Mouse (Mus musculus) Patski (cell line): Measurements from ENCODE around the gene Sufu. TPM values are rescaled to one million over a fixed set of nuclear protein-coding genes. Genes with fewer than 3 reads are reported as not detected.

Source experiments
- ATAC-seq: fragments of 100-300 bp; one replicate; pipeline ENCODE4 v1.8.0; 2021
- CTCF ChIA-PET: fragments of 350-600 bp; sonication (Branson Sonifier 250); formaldehyde crosslinking; loops from one replicate; lab custom pipeline; 2022; ENCODE audit warnings: inconsistent platforms; lab: Charles Lee
- POLR2A ChIA-PET: fragments of 350-600 bp; sonication (Branson Sonifier 250); formaldehyde crosslinking; loops from one replicate; lab custom pipeline; 2022; ENCODE audit warnings: antibody characterized with exemption, inconsistent platforms; lab: Charles Lee
- DNase-seq: peaks from one replicate; pipeline ENCODE4 v3.0.0-alpha.2; 2011; ENCODE audit warnings: low read depth, low spot score
- H3K27me3 ChIP-seq: fragments of 371-371 bp; one replicate; pipeline ENCODE4 v1.5.1; 2021
- CTCF ChIP-seq: fragments of 100-300 bp; IDR thresholded peaks from one replicate; pipeline ENCODE4 v1.5.1; 2021
- in situ Hi-C: fragments of 300-500 bp; cut with MboI; formaldehyde crosslinking; loops from 3 replicates; pipeline ENCODE4 v1.11.1; 2018; ENCODE audit warnings: low pct_unique_long_range_greater_than_20kb, mixed read lengths
- polyA plus RNA-seq: library from polyadenylated mRNA; unstranded; gene quantifications from one replicate; pipeline ENCODE4 v1.2.3, GENCODE M21; 2021

Sufu gene
- polyA plus RNA-seq, 1 experiment from 2014 or later: 35.2 TPM

- in situ Hi-C loops: no loop called here
- ChIA-PET POLR2A (interaction anchor here (0.6 to 0.7 kb wide), 2 partner anchors 20 to 76 kb away, joined by 3 to 4 read pairs; no protein-coding TSS in a partner anchor), CTCF (interaction anchor here (1.3 to 1.6 kb wide), 2 partner anchors 11 to 27 kb away, joined by 3 to 5 read pairs; no protein-coding TSS in a partner anchor)
- ATAC-seq (no peak), DNase-seq (no peak)
- no peaks in the 10 kb centered on the region for H3K27me3 ChIP-seq
- TF ChIP-seq CTCF: no peak
Measured at GRCm38 (mm10) chr19:46470364-46471240, 73.9 kb downstream of the Sufu start.

- H3K27me3 ChIP-seq: no peaks in the 10 kb centered on the region
- in situ Hi-C loops: no loop called here
- ChIA-PET POLR2A (interaction anchor here (1.2 kb wide), 1 partner anchor 15 kb away, joined by 3 read pairs; no protein-coding TSS in a partner anchor), CTCF (interaction anchor here (1.6 kb wide), 1 partner anchor 26 kb away, joined by 3 read pairs; no protein-coding TSS in a partner anchor)
- TF ChIP-seq CTCF: no peak
- DNase-seq (no peak), ATAC-seq (no peak)
Measured at GRCm38 (mm10) chr19:46471324-46472093, 74.8 kb downstream of the Sufu start.

- no peaks in the 10 kb centered on the region for H3K27me3 ChIP-seq
- POLR2A ChIA-PET: interaction anchor here (0.6 to 1.3 kb wide), 2 partner anchors 10 to 144 kb away, joined by 3 read pairs; no protein-coding TSS in a partner anchor
- ATAC-seq: no peak
- in situ Hi-C loops: no loop called here
- CTCF ChIA-PET: no interaction called here
- TF ChIP-seq CTCF: no peak
- no peak for DNase-seq
Measured at GRCm38 (mm10) chr19:46477432-46477845, 80.7 kb downstream of the Sufu start.

- H3K27me3 ChIP-seq: no peaks in the 10 kb centered on the region
- ChIA-PET POLR2A (interaction anchor here (0.6 kb wide), 2 partner anchors 11 to 26 kb away, joined by 3 read pairs; no protein-coding TSS in a partner anchor), CTCF (interaction anchor here (1.1 to 1.6 kb wide), 3 partner anchors 8 to 18 kb away, joined by 3 to 6 read pairs (median 3); no protein-coding TSS in a partner anchor)
- in situ Hi-C loops: no loop called here
- DNase-seq: no peak
- TF ChIP-seq CTCF: no peak
- peak; percentile 4 for ATAC-seq
Measured at GRCm38 (mm10) chr19:46478242-46478641, 81.5 kb downstream of the Sufu start.

- H3K27me3 ChIP-seq: no peaks in the 10 kb centered on the region
- CTCF ChIA-PET: interaction anchor here (1.1 to 1.6 kb wide), 3 partner anchors 8 to 17 kb away, joined by 3 to 6 read pairs (median 3); no protein-coding TSS in a partner anchor
- ATAC-seq: peak; percentile 52
- no peak for DNase-seq
- in situ Hi-C loops: no loop called here
- TF ChIP-seq CTCF: no peak
- POLR2A ChIA-PET: interaction anchor here (0.6 kb wide), 2 partner anchors 11 to 26 kb away, joined by 3 read pairs; no protein-coding TSS in a partner anchor
Measured at GRCm38 (mm10) chr19:46478826-46479225, 82.1 kb downstream of the Sufu start.

- in situ Hi-C loops: no loop called here
- ATAC-seq: no peak
- no peak for TF ChIP-seq CTCF
- H3K27me3 ChIP-seq: no peaks in the 10 kb centered on the region
- ChIA-PET POLR2A (no interaction called here), CTCF (interaction anchor here (1.2 to 1.6 kb wide), 2 partner anchors 13 to 16 kb away, joined by 3 to 6 read pairs; no protein-coding TSS in a partner anchor)
- DNase-seq: no peak
Measured at GRCm38 (mm10) chr19:46479306-46480075, 82.8 kb downstream of the Sufu start.

GRCm38 (mm10) chr19:46480624-46481345 lies 84.1 kb downstream of the Sufu start:
- DNase-seq (no peak), ATAC-seq (no peak)
- TF ChIP-seq CTCF: no peak
- ChIA-PET CTCF (interaction anchor here (1.0 to 2.8 kb wide), 5 partner anchors 8 to 52 kb away, joined by 3 to 8 read pairs (median 5); no protein-coding TSS in a partner anchor), POLR2A (interaction anchor here (1.3 to 1.5 kb wide), 2 partner anchors 20 to 22 kb away, joined by 3 to 7 read pairs; no protein-coding TSS in a partner anchor)
- in situ Hi-C loops: no loop called here
- H3K27me3 ChIP-seq: no peaks in the 10 kb centered on the region

- DNase-seq: no peak
- ChIA-PET CTCF (interaction anchor here (0.7 to 2.8 kb wide), 6 partner anchors 8 to 51 kb away, joined by 3 to 8 read pairs (median 4); no protein-coding TSS in a partner anchor), POLR2A (interaction anchor here (1.3 to 1.5 kb wide), 2 partner anchors 19 to 21 kb away, joined by 3 to 7 read pairs; no protein-coding TSS in a partner anchor)
- H3K27me3 ChIP-seq: no peaks in the 10 kb centered on the region
- no peak for ATAC-seq
- TF ChIP-seq CTCF: no peak
- in situ Hi-C loops: no loop called here
Measured at GRCm38 (mm10) chr19:46481352-46481751, 84.7 kb downstream of the Sufu start.
